Mouse (Mus musculus) myocyte (in vitro differentiated cells): ENCODE data around the gene Gm20388. TPM values are rescaled to one million over a fixed set of nuclear protein-coding genes. Genes with fewer than 3 reads are reported as not detected.
"Not testable (repeated sequence)": the region's sequence is repeated elsewhere in the genome, so short reads cannot be mapped to it uniquely, and the experiment has no call there.

ENCODE experiments used
- H3K27me3 ChIP-seq: one replicate; pipeline ENCODE4 v1.6.1; 2011; ENCODE audit not compliant: control insufficient read depth, insufficient read depth, insufficient read length
- H3K36me3 ChIP-seq: one replicate; pipeline ENCODE4 v1.6.1; 2011; ENCODE audit not compliant: control insufficient read depth, insufficient read depth
- H3K4me2 ChIP-seq: one replicate; pipeline ENCODE4 v1.6.1; 2011; ENCODE audit warnings: low read depth, control low read depth
- H3K4me3 ChIP-seq: one replicate; pipeline ENCODE4 v1.5.1; 2011; ENCODE audit warnings: mild to moderate bottlenecking, control low read depth, moderate library complexity
- H3K79me2 ChIP-seq: one replicate; pipeline ENCODE4 v1.6.1; 2011; ENCODE audit not compliant: control insufficient read depth, insufficient read depth
- H3ac ChIP-seq: one replicate; pipeline ENCODE4 v1.6.1; 2011; ENCODE audit not compliant: control insufficient read depth, insufficient read length
- CEBPB ChIP-seq: IDR thresholded peaks from 2 replicates; pipeline ENCODE4 v1.6.1; 2011; ENCODE audit warnings: mild to moderate bottlenecking, moderate library complexity; ENCODE audit not compliant: poor library complexity, insufficient read depth, severe bottlenecking
- E2F4 ChIP-seq: IDR thresholded peaks from one replicate; pipeline ENCODE4 v1.6.1; 2011; ENCODE audit warnings: mild to moderate bottlenecking, control low read depth, moderate library complexity; ENCODE audit not compliant: insufficient read depth
- MAX ChIP-seq: IDR thresholded peaks from one replicate; pipeline ENCODE4 v1.6.1; 2011; ENCODE audit warnings: low read depth, mild to moderate bottlenecking, control low read depth
- MYOD1 ChIP-seq, 3 experiments: IDR thresholded peaks; one replicate each; pipeline ENCODE4 v1.6.1; 2011; ENCODE audit warnings: control low read depth in 2 of 3, low read depth in 2 of 3, mild to moderate bottlenecking in 2 of 3, moderate library complexity in 1 of 3; ENCODE audit not compliant: insufficient read length in 2 of 3, control insufficient read depth in 1 of 3
- MYOG ChIP-seq, 3 experiments: IDR thresholded peaks; one replicate each; pipeline ENCODE4 v1.6.1; 2011; ENCODE audit warnings: control low read depth in 2 of 3, low read depth in 2 of 3, mild to moderate bottlenecking in 2 of 3; ENCODE audit not compliant: insufficient read length in 2 of 3, control insufficient read depth in 1 of 3, insufficient read depth in 1 of 3
- POLR2A ChIP-seq: IDR thresholded peaks from one replicate; pipeline ENCODE4 v1.6.1; 2011; ENCODE audit warnings: low read depth, mild to moderate bottlenecking, control low read depth, moderate library complexity; ENCODE audit not compliant: insufficient read length
- POLR2AphosphoS2 ChIP-seq: IDR thresholded peaks from one replicate; pipeline ENCODE4 v1.6.1; 2011; ENCODE audit warnings: low read depth, control low read depth; ENCODE audit not compliant: insufficient read length
- REST ChIP-seq: IDR thresholded peaks from one replicate; pipeline ENCODE4 v1.6.1; 2011; ENCODE audit warnings: mild to moderate bottlenecking, control low read depth, moderate library complexity; ENCODE audit not compliant: insufficient read depth, insufficient read length
- SRF ChIP-seq: IDR thresholded peaks from one replicate; pipeline ENCODE4 v1.6.1; 2011; ENCODE audit warnings: low read depth; ENCODE audit not compliant: control insufficient read depth, insufficient read length
- TCF12 ChIP-seq: IDR thresholded peaks from one replicate; pipeline ENCODE4 v1.6.1; 2011; ENCODE audit warnings: mild to moderate bottlenecking, control low read depth; ENCODE audit not compliant: poor library complexity, insufficient read depth, severe bottlenecking
- TCF3 ChIP-seq: IDR thresholded peaks from one replicate; pipeline ENCODE4 v1.6.1; 2011; ENCODE audit warnings: low read depth, control low read depth; ENCODE audit not compliant: insufficient read length
- USF1 ChIP-seq: IDR thresholded peaks from one replicate; pipeline ENCODE4 v1.6.1; 2011; ENCODE audit warnings: low read depth, mild to moderate bottlenecking, control low read depth, moderate library complexity
- polyA plus RNA-seq: library from polyadenylated mRNA; unstranded; fragments of >200 nt; fragmentation: generic; extraction: Trizol; gene quantifications from one replicate; pipeline ENCODE4 v1.2.1, GENCODE M21; 2012; ENCODE audit warnings: missing spikeins

Gene Gm20388
- polyA plus RNA-seq, 1 experiment: 15.3 TPM

- Histone ChIP-seq H3K79me2 (peaks cover 11% of the 10 kb centered on the region), H3K27me3 (no peaks in the 10 kb centered on the region), H3K4me2 (peak within 1 kb of the TSS; percentile 80), H3K36me3 (peaks cover 10% of the 10 kb centered on the region), H3ac (peak within 1 kb of the TSS; percentile 10), H3K4me3 (peak within 1 kb of the TSS; percentile 63)
- TF ChIP-seq TCF3: no peak
- no peak for TF ChIP-seq TCF12
- TF ChIP-seq MYOG (IDR thresholded peaks at IDR 0.05; ENCODE audit: control insufficient read depth in 1 of 3, insufficient read depth in 1 of 3, insufficient read length in 2 of 3, low read depth in 2 of 3): no peak
- peak; percentile 76 for TF ChIP-seq POLR2AphosphoS2
- peak; percentile 87 for TF ChIP-seq POLR2A
Observed at GRCm38 (mm10) chr8:123518667-123519066, 3608.0 kb downstream of the Gm20388 start, which contains the start of gene Gas8. Gas8 (plus strand) TSS chr8:123518834.

GRCm38 (mm10) chr8:123520048-123520447 is 3609.4 kb downstream of the Gm20388 start:
- not testable (repeated sequence) for H3ac ChIP-seq, H3K4me2 ChIP-seq

GRCm38 (mm10) chr8:123527720-123528489 is 3617.3 kb downstream of the Gm20388 start:
- Histone ChIP-seq H3K27me3 (no peaks in the 10 kb centered on the region), H3K4me3 (no peak overlapping the region), H3K79me2 (no peaks in the 10 kb centered on the region), H3K4me2 (peak overlapping the region; percentile 18), H3K36me3 (peaks cover 29% of the 10 kb centered on the region), H3ac (no peak overlapping the region)
- no peak for TF ChIP-seq POLR2A
- no peak for TF ChIP-seq POLR2AphosphoS2
- peak; percentile 19 for TF ChIP-seq TCF3
- peak in 2 of 3 experiments; percentile 19 to 88 for TF ChIP-seq MYOG (IDR thresholded peaks at IDR 0.05; ENCODE audit: control insufficient read depth in 1 of 3, insufficient read depth in 1 of 3, insufficient read length in 2 of 3, low read depth in 2 of 3)
- peak in 2 of 3 experiments; percentile 58 to 78 for TF ChIP-seq MYOD1 (IDR thresholded peaks at IDR 0.05; ENCODE audit: control insufficient read depth in 1 of 3, insufficient read length in 2 of 3, low read depth in 2 of 3)
- TF ChIP-seq MAX: no peak
- TF ChIP-seq TCF12: peak; percentile 41
- no peak for TF ChIP-seq REST
- no peak for TF ChIP-seq SRF

More at GRCm38 (mm10) chr8:123520048-123520447, 3609.4 kb downstream of the Gm20388 start:
- H3K36me3 ChIP-seq: peaks cover 16% of the 10 kb centered on the region
- peaks cover 11% of the 10 kb centered on the region for H3K79me2 ChIP-seq
- peak overlapping the region; percentile 63 for H3K4me3 ChIP-seq
- not testable (repeated sequence) for H3K27me3 ChIP-seq

- Histone ChIP-seq H3K27me3 (no peaks in the 10 kb centered on the region), H3K4me2 (no peak overlapping the region), H3K36me3 (no peaks in the 10 kb centered on the region), H3K79me2 (no peaks in the 10 kb centered on the region), H3K4me3 (no peak overlapping the region), H3ac (no peak overlapping the region)
- TF ChIP-seq MYOG (IDR thresholded peaks at IDR 0.05; ENCODE audit: control insufficient read depth in 1 of 3, insufficient read depth in 1 of 3, insufficient read length in 2 of 3, low read depth in 2 of 3) (no peak), POLR2AphosphoS2 (no peak), REST (no peak), TCF12 (no peak), POLR2A (no peak), TCF3 (no peak), CEBPB (no peak), SRF (no peak), MYOD1 (IDR thresholded peaks at IDR 0.05; ENCODE audit: control insufficient read depth in 1 of 3, insufficient read length in 2 of 3, low read depth in 2 of 3) (no peak), MAX (no peak)
Observed at GRCm38 (mm10) chr8:123536242-123536989, 3625.8 kb downstream of the Gm20388 start.

GRCm38 (mm10) chr8:123536990-123537380 is 3626.3 kb downstream of the Gm20388 start:
- H3K4me2 ChIP-seq: no peak overlapping the region
- no peaks in the 10 kb centered on the region for H3K36me3 ChIP-seq
- H3ac ChIP-seq: no peak overlapping the region
- TF ChIP-seq TCF12 (no peak), CEBPB (no peak), REST (no peak), TCF3 (no peak), SRF (no peak), USF1 (no peak), MYOG (IDR thresholded peaks at IDR 0.05; ENCODE audit: control insufficient read depth in 1 of 3, insufficient read depth in 1 of 3, insufficient read length in 2 of 3, low read depth in 2 of 3) (no peak), MAX (no peak), POLR2A (no peak), POLR2AphosphoS2 (no peak), E2F4 (no peak), MYOD1 (IDR thresholded peaks at IDR 0.05; ENCODE audit: control insufficient read depth in 1 of 3, insufficient read length in 2 of 3, low read depth in 2 of 3) (no peak)
- no peak overlapping the region for H3K4me3 ChIP-seq
- H3K27me3 ChIP-seq: no peaks in the 10 kb centered on the region
- no peaks in the 10 kb centered on the region for H3K79me2 ChIP-seq

GRCm38 (mm10) chr8:123537641-123538040 is 3627.0 kb downstream of the Gm20388 start:
- not testable (repeated sequence) for H3ac ChIP-seq, H3K4me3 ChIP-seq, H3K27me3 ChIP-seq

GRCm38 (mm10) chr8:123564221-123564620 is 3653.6 kb downstream of the Gm20388 start:
- not testable (repeated sequence) for H3K79me2 ChIP-seq, H3K36me3 ChIP-seq, H3ac ChIP-seq, H3K27me3 ChIP-seq, H3K4me3 ChIP-seq, H3K4me2 ChIP-seq

More at GRCm38 (mm10) chr8:123537641-123538040, 3627.0 kb downstream of the Gm20388 start:
- H3K36me3 ChIP-seq, H3K79me2 ChIP-seq, H3K4me2 ChIP-seq: not testable (repeated sequence)
